Mouse (Mus musculus) neural tube, embryonic 11.5 days (tissue): ENCODE measurements around the gene Cdk2ap2. TPM values are rescaled to one million over a fixed set of nuclear protein-coding genes. Genes with fewer than 3 reads are reported as not detected.

ENCODE experiments used
- ATAC-seq: fragments of 200-750 bp; cut with Nextera tagmentation; 2 replicates; pipeline ENCODE4 v1.8.0; 2017; ENCODE audit warnings: moderate number of reproducible peaks, mild to moderate bottlenecking, moderate TSS enrichment, moderate library complexity; ENCODE audit not compliant: insufficient read depth, low FRiP score, low TSS enrichment
- DNase-seq: peaks from one replicate; pipeline ENCODE4 v3.0.0-alpha.2; 2015; ENCODE audit warnings: low spot score
- H3K27ac ChIP-seq: fragments of 300-500 bp; sonication (generic); 2 replicates; pipeline ENCODE4 v1.5.1; 2014; ENCODE audit warnings: low read depth, mild to moderate bottlenecking, low read length
- H3K27me3 ChIP-seq: fragments of 300-500 bp; sonication (generic); 2 replicates; pipeline ENCODE4 v1.6.1; 2014; ENCODE audit warnings: mild to moderate bottlenecking, low read length, mixed read lengths; ENCODE audit not compliant: control insufficient read depth, insufficient read depth
- H3K36me3 ChIP-seq: fragments of 300-500 bp; sonication (generic); 2 replicates; pipeline ENCODE4 v1.6.1; 2014; ENCODE audit warnings: mild to moderate bottlenecking, low read length, moderate library complexity, mixed read lengths; ENCODE audit not compliant: control insufficient read depth, insufficient read depth
- H3K4me1 ChIP-seq: fragments of 300-500 bp; sonication (generic); 2 replicates; pipeline ENCODE4 v1.6.1; 2014; ENCODE audit warnings: low read length, mixed read lengths; ENCODE audit not compliant: control insufficient read depth, insufficient read depth
- H3K4me2 ChIP-seq: fragments of 300-500 bp; sonication (generic); 2 replicates; pipeline ENCODE4 v1.6.1; 2014; ENCODE audit warnings: low read depth, mild to moderate bottlenecking, moderate library complexity
- H3K4me3 ChIP-seq: fragments of 300-500 bp; sonication (generic); 2 replicates; pipeline ENCODE4 v1.5.1; 2014; ENCODE audit warnings: low read depth, low read length
- H3K9ac ChIP-seq: fragments of 300-500 bp; sonication (generic); 2 replicates; pipeline ENCODE4 v1.6.1; 2014; ENCODE audit warnings: mild to moderate bottlenecking, low read length
- H3K9me3 ChIP-seq: fragments of 300-500 bp; sonication (generic); 2 replicates; pipeline ENCODE4 v1.6.1; 2016; ENCODE audit warnings: low read length; ENCODE audit not compliant: control insufficient read depth
- WGBS: fragments of 180-500 bp; shearing (Covaris S2); extraction: QIAGEN DNeasy Blood & Tissue Kit; methylation state at CpG from one replicate; pipeline ENCODE4 v1.1.7; 2014; 5-methylcytosine and 5-hydroxymethylcytosine counted together
- polyA plus RNA-seq: library from polyadenylated mRNA; unstranded; fragments of >200 nt; fragmentation: Nextera tagmentation; extraction: Ambion mirVana; gene quantifications from 2 replicates; pipeline ENCODE4 v1.2.1, GENCODE M21; 2014

Cdk2ap2 gene
- polyA plus RNA-seq, 1 experiment from 2014 or later = 86.7 TPM

GRCm38 (mm10) chr19:4102049-4102448 is 5.1 kb downstream of the Cdk2ap2 start:
- 74% methylated on average over 2 of the region's 2 CpGs for WGBS
- peaks cover 28% of the 10 kb centered on the region for H3K27me3 ChIP-seq
- no peaks in the 10 kb centered on the region for H3K9me3 ChIP-seq
- H3K9ac ChIP-seq = no peak overlapping the region
- no peak overlapping the region for H3K4me3 ChIP-seq
- H3K4me1 ChIP-seq = peaks cover 16% of the 10 kb centered on the region
- no peak overlapping the region for H3K27ac ChIP-seq
- DNase-seq = no peak
- H3K36me3 ChIP-seq = no peaks in the 10 kb centered on the region
- H3K4me2 ChIP-seq = no peak overlapping the region
- ATAC-seq = no peak

DNA sequence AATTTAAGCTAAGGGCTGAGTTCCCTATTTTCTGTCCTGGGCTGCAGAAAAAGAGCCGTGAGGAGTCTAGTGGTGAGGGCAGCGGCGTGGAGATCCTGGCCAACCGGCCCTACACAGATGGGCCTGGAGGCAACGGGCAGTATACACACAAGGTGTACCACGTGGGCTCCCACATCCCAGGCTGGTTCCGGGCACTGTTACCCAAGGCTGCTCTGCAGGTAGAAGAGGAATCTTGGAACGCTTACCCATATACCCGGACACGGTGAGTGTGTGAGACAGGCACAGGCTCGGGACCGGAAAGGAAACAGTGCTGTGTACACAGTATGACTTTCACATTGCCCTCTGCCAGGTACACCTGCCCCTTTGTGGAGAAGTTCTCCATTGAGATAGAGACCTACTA is 5.6 kb downstream of the Cdk2ap2 start:
- peaks cover 13% of the 10 kb centered on the region for H3K4me1 ChIP-seq
- no peak overlapping the region for H3K4me2 ChIP-seq
- H3K4me3 ChIP-seq = no peak overlapping the region
- DNase-seq = no peak
- 94% methylated on average over 12 of the region's 12 CpGs for WGBS
- peaks cover 28% of the 10 kb centered on the region for H3K27me3 ChIP-seq
- H3K9ac ChIP-seq = no peak overlapping the region
- no peak overlapping the region for H3K27ac ChIP-seq
- no peaks in the 10 kb centered on the region for H3K36me3 ChIP-seq
- no peaks in the 10 kb centered on the region for H3K9me3 ChIP-seq
- ATAC-seq = no peak

GRCm38 (mm10) chr19:4103294-4103693 is 6.3 kb downstream of the Cdk2ap2 start:
- H3K27me3 ChIP-seq = peaks cover 28% of the 10 kb centered on the region
- no peak overlapping the region for H3K4me2 ChIP-seq
- no peak for ATAC-seq
- no peaks in the 10 kb centered on the region for H3K36me3 ChIP-seq
- peaks cover 9% of the 10 kb centered on the region for H3K4me1 ChIP-seq
- no peak overlapping the region for H3K4me3 ChIP-seq
- DNase-seq = no peak
- no peak overlapping the region for H3K9ac ChIP-seq
- 92% methylated on average over 18 of the region's 18 CpGs for WGBS
- H3K27ac ChIP-seq = no peak overlapping the region
- H3K9me3 ChIP-seq = no peaks in the 10 kb centered on the region

DNA sequence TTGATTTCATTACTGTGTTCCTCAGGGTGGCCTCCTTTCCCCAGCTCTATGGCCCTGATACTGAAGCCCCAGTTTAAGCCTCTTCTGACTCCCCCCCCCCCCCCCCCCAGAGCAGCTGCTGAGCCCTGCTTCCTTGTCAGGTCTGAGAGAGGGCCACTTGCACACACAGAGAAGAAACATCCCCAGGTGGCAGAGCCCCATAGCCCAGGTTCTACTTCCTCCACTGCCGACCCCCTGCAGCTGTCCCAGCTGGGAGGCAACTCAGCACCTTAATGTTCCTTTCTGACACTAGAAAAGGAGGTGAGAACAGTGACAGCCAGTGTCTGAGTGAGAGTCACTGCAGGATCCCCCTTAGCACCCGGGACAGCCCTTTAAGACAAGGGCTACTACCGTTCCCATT is 6.8 kb downstream of the Cdk2ap2 start:
- Histone ChIP-seq H3K27ac (no peak overlapping the region), H3K27me3 (peaks cover 28% of the 10 kb centered on the region), H3K36me3 (no peaks in the 10 kb centered on the region), H3K4me1 (peaks cover 9% of the 10 kb centered on the region), H3K4me3 (no peak overlapping the region), H3K9me3 (no peaks in the 10 kb centered on the region), H3K4me2 (no peak overlapping the region), H3K9ac (no peak overlapping the region)
- DNase-seq = no peak
- ATAC-seq = no peak
- 83% methylated on average over 3 of the region's 3 CpGs for WGBS

GRCm38 (mm10) chr19:4104675-4105194 is 7.8 kb downstream of the Cdk2ap2 start:
- WGBS = 88% methylated on average over 16 of the region's 16 CpGs
- no peak for DNase-seq
- H3K4me2 ChIP-seq = no peak overlapping the region
- no peaks in the 10 kb centered on the region for H3K36me3 ChIP-seq
- no peak for ATAC-seq
- H3K4me1 ChIP-seq = peaks cover 6% of the 10 kb centered on the region
- no peak overlapping the region for H3K27ac ChIP-seq
- H3K9ac ChIP-seq = no peak overlapping the region
- H3K4me3 ChIP-seq = no peak overlapping the region
- no peaks in the 10 kb centered on the region for H3K9me3 ChIP-seq
- peaks cover 25% of the 10 kb centered on the region for H3K27me3 ChIP-seq

GRCm38 (mm10) chr19:4106654-4107053 is 9.7 kb downstream of the Cdk2ap2 start:
- Histone ChIP-seq H3K4me3 (no peak overlapping the region), H3K36me3 (no peaks in the 10 kb centered on the region), H3K27ac (no peak overlapping the region), H3K4me1 (no peaks in the 10 kb centered on the region), H3K9me3 (no peaks in the 10 kb centered on the region), H3K4me2 (no peak overlapping the region), H3K9ac (no peak overlapping the region), H3K27me3 (peaks cover 8% of the 10 kb centered on the region)
- no peak for ATAC-seq
- no peak for DNase-seq
- 89% methylated on average over 14 of the region's 14 CpGs for WGBS

GRCm38 (mm10) chr19:4108535-4108934 is 11.6 kb downstream of the Cdk2ap2 start:
- Histone ChIP-seq H3K4me2 (no peak overlapping the region), H3K9me3 (no peaks in the 10 kb centered on the region), H3K27ac (no peak overlapping the region), H3K4me3 (no peak overlapping the region), H3K4me1 (no peaks in the 10 kb centered on the region), H3K36me3 (peaks cover 7% of the 10 kb centered on the region; the same call in 1 of the 2 replicates), H3K9ac (no peak overlapping the region), H3K27me3 (no peaks in the 10 kb centered on the region)
- 79% methylated on average over 9 of the region's 9 CpGs for WGBS
- no peak for ATAC-seq
- no peak for DNase-seq

DNA sequence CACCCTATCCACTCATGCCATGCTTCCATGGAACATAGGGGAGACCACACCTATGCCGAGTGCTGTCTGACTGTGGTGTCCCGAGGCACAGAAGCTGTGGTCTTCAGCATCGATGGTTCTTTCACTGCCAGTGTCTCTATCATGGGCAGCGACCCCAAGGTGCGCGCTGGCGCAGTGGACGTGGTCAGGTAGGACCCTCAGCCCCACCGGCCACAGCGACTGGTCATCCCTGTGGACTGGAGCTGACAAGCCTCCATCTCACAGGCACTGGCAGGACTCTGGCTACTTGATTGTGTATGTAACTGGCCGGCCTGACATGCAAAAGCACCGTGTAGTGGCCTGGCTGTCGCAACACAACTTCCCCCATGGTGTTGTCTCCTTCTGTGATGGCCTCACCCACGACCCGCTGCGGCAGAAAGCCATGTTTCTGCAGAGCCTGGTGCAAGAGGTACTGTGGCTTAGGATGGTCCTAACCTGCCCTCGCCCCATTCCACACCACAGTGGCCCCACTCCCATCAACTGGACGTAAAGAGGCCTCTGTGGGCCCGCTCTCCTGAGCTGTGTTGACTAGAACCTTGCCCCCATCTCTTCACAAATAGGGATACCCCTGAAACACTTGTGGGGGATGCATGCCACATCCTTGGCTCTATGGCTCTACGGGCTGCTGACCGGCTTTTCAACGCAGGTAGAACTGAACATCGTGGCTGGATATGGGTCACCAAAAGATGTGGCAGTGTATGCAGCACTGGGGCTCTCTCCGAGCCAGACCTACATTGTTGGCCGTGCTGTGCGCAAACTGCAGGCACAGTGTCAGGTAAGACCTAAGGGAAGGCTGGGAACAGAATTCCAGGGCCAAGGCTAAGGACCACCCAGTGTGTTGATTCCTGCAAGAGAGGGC is 15.3 kb downstream of the Cdk2ap2 start:
- ATAC-seq (no peak), DNase-seq (no peak)
- H3K36me3 ChIP-seq = peaks cover 21% of the 10 kb centered on the region
- no peaks in the 10 kb centered on the region for H3K9me3 ChIP-seq
- no peak overlapping the region for H3K4me2 ChIP-seq
- no peaks in the 10 kb centered on the region for H3K27me3 ChIP-seq
- H3K27ac ChIP-seq = no peak overlapping the region
- no peak overlapping the region for H3K4me3 ChIP-seq
- no peak overlapping the region for H3K9ac ChIP-seq
- no peaks in the 10 kb centered on the region for H3K4me1 ChIP-seq
- WGBS = 97% methylated on average over 26 of the region's 26 CpGs
